Mouse (Mus musculus) lung, postnatal 0 days (tissue): ENCODE measurements at regions not wholly inside any gene's neighbourhood (a gene's known extent, or its start where the extent isn't known, plus 50 kb on each side); places are given as distances from the start of the nearest gene placed in this dataset.

Experiments used
- ATAC-seq: fragments of 200-750 bp; cut with Nextera tagmentation; 2 replicates; pipeline ENCODE4 v1.8.0; 2017; ENCODE audit warnings: moderate library complexity
- DNase-seq: peaks from one replicate; pipeline ENCODE4 v3.0.0-alpha.2; 2016; ENCODE audit warnings: low spot score
- H3K27ac ChIP-seq: fragments of 300-500 bp; sonication (generic); 2 replicates; pipeline ENCODE4 v1.5.1; 2014; ENCODE audit warnings: antibody characterized with exemption, mild to moderate bottlenecking, low read length, mixed read lengths
- H3K27me3 ChIP-seq: fragments of 300-500 bp; sonication (generic); replicated peaks from 2 replicates; pipeline ENCODE4 v1.6.1; 2014; ENCODE audit warnings: low read length, mixed read lengths; ENCODE audit not compliant: insufficient read depth
- H3K36me3 ChIP-seq: fragments of 300-500 bp; sonication (generic); 2 replicates; pipeline ENCODE4 v1.6.1; 2014; ENCODE audit warnings: low read length, mixed read lengths; ENCODE audit not compliant: insufficient read depth
- H3K4me1 ChIP-seq: fragments of 300-500 bp; sonication (generic); 2 replicates; pipeline ENCODE4 v1.6.1; 2014; ENCODE audit warnings: antibody characterized with exemption, low read depth, low read length, mixed read lengths; ENCODE audit not compliant: insufficient read depth
- H3K4me2 ChIP-seq: fragments of 300-500 bp; sonication (generic); replicated peaks from 2 replicates; pipeline ENCODE4 v1.6.1; 2014; ENCODE audit warnings: low read depth, mild to moderate bottlenecking, low read length, moderate library complexity, mixed read lengths
- H3K4me3 ChIP-seq: fragments of 300-500 bp; sonication (generic); 2 replicates; pipeline ENCODE4 v1.5.1; 2014; ENCODE audit warnings: low read depth, low read length
- H3K9ac ChIP-seq: fragments of 300-500 bp; sonication (generic); replicated peaks from 2 replicates; pipeline ENCODE4 v1.6.1; 2014; ENCODE audit warnings: low read depth, mild to moderate bottlenecking
- H3K9me3 ChIP-seq: fragments of 300-500 bp; sonication (generic); 2 replicates; pipeline ENCODE4 v1.6.1; 2016; ENCODE audit warnings: low read length, mixed read lengths
- CTCF ChIP-seq: IDR thresholded peaks from 2 replicates; pipeline ENCODE4 v1.5.1; 2016; ENCODE audit warnings: antibody characterized with exemption, mild to moderate bottlenecking
- EP300 ChIP-seq: IDR thresholded peaks from 2 replicates; pipeline ENCODE4 v1.6.1; 2016; ENCODE audit warnings: antibody characterized with exemption, mild to moderate bottlenecking, control low read depth
- WGBS: fragments of 180-500 bp; shearing (Covaris S2); extraction: QIAGEN DNeasy Blood & Tissue Kit; methylation state at CpG from one replicate; pipeline ENCODE4 v1.1.7; 2014; 5-methylcytosine and 5-hydroxymethylcytosine counted together

GRCm38 (mm10) chr2:173991447-173991846 lies 84.7 kb upstream of the Stx16 start:
- DNase-seq (no peak), ATAC-seq (no peak)
- Histone ChIP-seq H3K27me3 (no peaks in the 10 kb centered on the region), H3K9me3 (no peaks in the 10 kb centered on the region), H3K4me1 (no peaks in the 10 kb centered on the region), H3K36me3 (no peaks in the 10 kb centered on the region), H3K27ac (no peak overlapping the region), H3K4me2 (no peak overlapping the region), H3K9ac (no peak overlapping the region), H3K4me3 (no peak overlapping the region)
- TF ChIP-seq EP300 = no peak
- TF ChIP-seq CTCF = no peak
- WGBS = 82% methylated on average over 15 of the region's 15 CpGs

GRCm38 (mm10) chr2:173992041-173992440 lies 84.1 kb upstream of the Stx16 start:
- H3K4me3 ChIP-seq = no peak overlapping the region
- H3K4me2 ChIP-seq = no peak overlapping the region
- peak; percentile 58 for ATAC-seq
- no peak overlapping the region for H3K27ac ChIP-seq
- H3K36me3 ChIP-seq = no peaks in the 10 kb centered on the region
- no peak overlapping the region for H3K9ac ChIP-seq
- H3K27me3 ChIP-seq = no peaks in the 10 kb centered on the region
- TF ChIP-seq CTCF (no peak), EP300 (no peak)
- DNase-seq = peak; percentile 42
- no peaks in the 10 kb centered on the region for H3K4me1 ChIP-seq
- 27% methylated on average over 5 of the region's 5 CpGs for WGBS
- H3K9me3 ChIP-seq = no peaks in the 10 kb centered on the region

GRCm38 (mm10) chr2:173993431-173993955 lies 82.6 kb upstream of the Stx16 start:
- H3K4me2 ChIP-seq = no peak overlapping the region
- TF ChIP-seq EP300 (no peak), CTCF (no peak)
- no peaks in the 10 kb centered on the region for H3K27me3 ChIP-seq
- H3K36me3 ChIP-seq = no peaks in the 10 kb centered on the region
- H3K4me1 ChIP-seq = no peaks in the 10 kb centered on the region
- no peak overlapping the region for H3K4me3 ChIP-seq
- H3K9ac ChIP-seq = no peak overlapping the region
- ATAC-seq = no peak; the same call in 1 of the 2 replicates
- no peak overlapping the region for H3K27ac ChIP-seq
- DNase-seq = no peak
- no peaks in the 10 kb centered on the region for H3K9me3 ChIP-seq
- 67% methylated on average over 5 of the region's 5 CpGs for WGBS

GRCm38 (mm10) chr2:173994301-173995073 lies 81.6 kb upstream of the Stx16 start:
- DNase-seq = no peak
- H3K9me3 ChIP-seq = no peaks in the 10 kb centered on the region
- no peak overlapping the region for H3K27ac ChIP-seq
- H3K4me1 ChIP-seq = no peaks in the 10 kb centered on the region
- TF ChIP-seq CTCF = no peak
- TF ChIP-seq EP300 = no peak
- no peak overlapping the region for H3K4me2 ChIP-seq
- H3K9ac ChIP-seq = no peak overlapping the region
- no peaks in the 10 kb centered on the region for H3K27me3 ChIP-seq
- H3K36me3 ChIP-seq = no peaks in the 10 kb centered on the region
- 37% methylated on average over 13 of the region's 13 CpGs for WGBS
- H3K4me3 ChIP-seq = no peak overlapping the region
- no peak for ATAC-seq

- Histone ChIP-seq H3K9ac (no peak overlapping the region), H3K27ac (no peak overlapping the region), H3K4me3 (no peak overlapping the region), H3K4me1 (no peaks in the 10 kb centered on the region), H3K4me2 (no peak overlapping the region), H3K9me3 (no peaks in the 10 kb centered on the region), H3K36me3 (no peaks in the 10 kb centered on the region), H3K27me3 (no peaks in the 10 kb centered on the region)
- DNase-seq = no peak
- no peak for ATAC-seq
- TF ChIP-seq EP300 = no peak
- no peak for TF ChIP-seq CTCF
- WGBS = 84% methylated on average over 8 of the region's 8 CpGs
Observed at GRCm38 (mm10) chr2:174004666-174005065, 71.4 kb upstream of the Stx16 start.

- TF ChIP-seq EP300 = no peak
- no peak for TF ChIP-seq CTCF
- H3K9ac ChIP-seq = no peak overlapping the region
- no peak overlapping the region for H3K4me3 ChIP-seq
- no peaks in the 10 kb centered on the region for H3K4me1 ChIP-seq
- no peak overlapping the region for H3K4me2 ChIP-seq
- WGBS = 77% methylated on average over 2 of the region's 2 CpGs
- no peak for ATAC-seq
- H3K36me3 ChIP-seq = no peaks in the 10 kb centered on the region
- H3K27me3 ChIP-seq = no peaks in the 10 kb centered on the region
- no peaks in the 10 kb centered on the region for H3K9me3 ChIP-seq
- no peak for DNase-seq
- H3K27ac ChIP-seq = no peak overlapping the region
Observed at GRCm38 (mm10) chr2:174007976-174008349, 68.1 kb upstream of the Stx16 start.
